Mouse (Mus musculus): Measurements from ENCODE around the gene Stk40. TPM values are rescaled to one million over a fixed set of nuclear protein-coding genes. Genes with fewer than 3 reads are reported as not detected.

Stk40 gene
- polyA plus RNA-seq (2017; shearing (Covaris generic)) = 8.3 TPM

GRCm38 (mm10) chr4:126103590-126104068, at the start of gene Stk40:
Gene Stk40 (plus strand): TSS chr4:126103957.

GRCm38 (mm10) chr4:126058134-126058996, 45.4 kb upstream of the Stk40 start, which contains the start of gene Oscp1:
Gene Oscp1 (plus strand): TSS chr4:126058565.

GRCm38 (mm10) chr4:126096464-126097111, 7.2 kb upstream of the Stk40 start, which contains the start of gene Lsm10:
Gene Lsm10 (plus strand): TSS chr4:126096623.

GRCm38 (mm10) chr4:126147533-126148160, 43.9 kb downstream of the Stk40 start, which contains the start of gene Eva1b:
Gene Eva1b (plus strand): TSS chr4:126147744.

GRCm38 (mm10) chr4:126163067-126163659, 59.4 kb downstream of the Stk40 start, which contains the start of gene Sh3d21:
Gene Sh3d21 (minus strand): TSS chr4:126163491.

Other genes with a start within 250 kb of the Stk40 start
- not detected for gene Csf3r, start 79.4 kb upstream of the Stk40 start, polyA plus RNA-seq (2017; shearing (Covaris generic))
- gene Mrps15, start 57.0 kb upstream of the Stk40 start, polyA plus RNA-seq (2017; shearing (Covaris generic)) = 52.6 TPM
- 0.38 TPM for gene Oscp1, start 45.4 kb upstream of the Stk40 start, polyA plus RNA-seq (2017; shearing (Covaris generic))
- gene Lsm10, start 7.3 kb upstream of the Stk40 start, polyA plus RNA-seq (2017; shearing (Covaris generic)) = 70.0 TPM
- gene Eva1b, start 43.8 kb downstream of the Stk40 start, polyA plus RNA-seq (2017; shearing (Covaris generic)) = 24.9 TPM
- 0.92 TPM for gene Sh3d21, start 59.5 kb downstream of the Stk40 start, polyA plus RNA-seq (2017; shearing (Covaris generic))
- 267 TPM for gene Thrap3, start 98.8 kb downstream of the Stk40 start, polyA plus RNA-seq (2017; shearing (Covaris generic))
- gene Map7d1, start 152.4 kb downstream of the Stk40 start, polyA plus RNA-seq (2017; shearing (Covaris generic)) = 4.3 TPM
- 124 TPM for gene Trappc3, start 158.4 kb downstream of the Stk40 start, polyA plus RNA-seq (2017; shearing (Covaris generic))
- not detected for gene Col8a2, start 182.8 kb downstream of the Stk40 start, polyA plus RNA-seq (2017; shearing (Covaris generic))
- gene Adprhl2, start 217.7 kb downstream of the Stk40 start, polyA plus RNA-seq (2017; shearing (Covaris generic)) = 14.5 TPM
- not detected for gene Tekt2, start 221.7 kb downstream of the Stk40 start, polyA plus RNA-seq (2017; shearing (Covaris generic))